Mouse (Mus musculus) E14TG2a.4 (cell line): ENCODE measurements around the gene Fbxo17.

Experiments
- CTCF ChIP-seq: conservative IDR thresholded peaks from 2 replicates; pipeline ENCODE4 v1.5.1; 2014; ENCODE audit warnings: low read length
- NANOG ChIP-seq: IDR thresholded peaks from 2 replicates; pipeline ENCODE4 v1.6.1; 2014; ENCODE audit warnings: borderline replicate concordance, low read length, mixed read lengths
- POU5F1 ChIP-seq: IDR thresholded peaks from 2 replicates; pipeline ENCODE4 v1.6.1; 2014; ENCODE audit warnings: low read length, borderline replicate concordance

GRCm38 (mm10) chr7:28719159-28719558 is 2.6 kb downstream of the Fbxo17 start:
- TF ChIP-seq CTCF (no peak), POU5F1 (no peak), NANOG (no peak)
